Mouse (Mus musculus) embryonic facial prominence, embryonic 11.5 days (tissue): ENCODE results near the gene Rims3. TPM values are rescaled to one million over a fixed set of nuclear protein-coding genes. Genes with fewer than 3 reads are reported as not detected.
A peak's percentile ranks its signal among the peaks of the same experiment; 100 is the strongest.

Source experiments
- ATAC-seq: fragments of 200-750 bp; cut with Nextera tagmentation; replicated peaks from 2 replicates; pipeline ENCODE4 v1.8.0; 2017; ENCODE audit warnings: low read depth; ENCODE audit not compliant: insufficient number of reproducible peaks, low FRiP score, low TSS enrichment
- DNase-seq: peaks from one replicate; pipeline ENCODE4 v3.0.0-alpha.2; 2015; ENCODE audit warnings: low spot score
- H3K27ac ChIP-seq: fragments of 300-500 bp; sonication (generic); replicated peaks from 2 replicates; pipeline ENCODE4 v1.5.1; 2014; ENCODE audit warnings: mild to moderate bottlenecking, low read depth, low read length, control low read depth
- H3K27me3 ChIP-seq: fragments of 300-500 bp; sonication (generic); 2 replicates; pipeline ENCODE4 v1.6.1; 2014; ENCODE audit warnings: mild to moderate bottlenecking, low read length, moderate library complexity, mixed read lengths; ENCODE audit not compliant: control insufficient read depth, insufficient read depth
- H3K36me3 ChIP-seq: fragments of 300-500 bp; sonication (generic); replicated peaks from 2 replicates; pipeline ENCODE4 v1.6.1; 2014; ENCODE audit warnings: low read depth, mild to moderate bottlenecking, low read length, moderate library complexity, mixed read lengths; ENCODE audit not compliant: control insufficient read depth, insufficient read depth
- H3K4me1 ChIP-seq: fragments of 300-500 bp; sonication (generic); 2 replicates; pipeline ENCODE4 v1.6.1; 2014; ENCODE audit warnings: low read length, mixed read lengths; ENCODE audit not compliant: control insufficient read depth, insufficient read depth
- H3K4me2 ChIP-seq: fragments of 300-500 bp; sonication (generic); 2 replicates; pipeline ENCODE4 v1.6.1; 2014; ENCODE audit warnings: low read depth, mild to moderate bottlenecking, control low read depth, low read length, moderate library complexity
- H3K4me3 ChIP-seq: fragments of 300-500 bp; sonication (generic); 2 replicates; pipeline ENCODE4 v1.5.1; 2014; ENCODE audit warnings: low read depth, low read length, control low read depth
- H3K9ac ChIP-seq: fragments of 300-500 bp; sonication (generic); replicated peaks from 2 replicates; pipeline ENCODE4 v1.6.1; 2014; ENCODE audit warnings: mild to moderate bottlenecking, control low read depth, low read length
- H3K9me3 ChIP-seq: fragments of 300-500 bp; sonication (generic); replicated peaks from 2 replicates; pipeline ENCODE4 v1.6.1; 2016; ENCODE audit warnings: mild to moderate bottlenecking, low read length, inconsistent platforms, mixed read lengths; ENCODE audit not compliant: control insufficient read depth
- WGBS: fragments of 180-500 bp; shearing (Covaris S2); extraction: QIAGEN DNeasy Blood & Tissue Kit; methylation state at CpG from one replicate; pipeline ENCODE4 v1.1.7; 2014; 5-methylcytosine and 5-hydroxymethylcytosine counted together
- polyA plus RNA-seq: library from polyadenylated mRNA; unstranded; fragments of >200 nt; fragmentation: Nextera tagmentation; extraction: Ambion mirVana; gene quantifications from 2 replicates; pipeline ENCODE4 v1.2.1, GENCODE M21; 2014

Gene Rims3
- polyA plus RNA-seq, 1 experiment from 2014 or later: 1.8 TPM

- ATAC-seq (no peak), DNase-seq (no peak)
- Histone ChIP-seq H3K9me3 (no peaks in the 10 kb centered on the region), H3K4me3 (no peak within 1 kb of the TSS), H3K4me1 (no peaks in the 10 kb centered on the region), H3K27me3 (no peaks in the 10 kb centered on the region), H3K4me2 (no peak within 1 kb of the TSS), H3K9ac (no peak within 1 kb of the TSS), H3K27ac (no peak within 1 kb of the TSS), H3K36me3 (no peaks in the 10 kb centered on the region)
- WGBS: 85% methylated on average over 4 of the region's 4 CpGs
Measured at GRCm38 (mm10) chr4:120831472-120831871, 23.1 kb upstream of the Rims3 start, which contains the start of gene Nfyc. Gene Nfyc, minus strand, starts transcription at chr4:120831572.

DNA sequence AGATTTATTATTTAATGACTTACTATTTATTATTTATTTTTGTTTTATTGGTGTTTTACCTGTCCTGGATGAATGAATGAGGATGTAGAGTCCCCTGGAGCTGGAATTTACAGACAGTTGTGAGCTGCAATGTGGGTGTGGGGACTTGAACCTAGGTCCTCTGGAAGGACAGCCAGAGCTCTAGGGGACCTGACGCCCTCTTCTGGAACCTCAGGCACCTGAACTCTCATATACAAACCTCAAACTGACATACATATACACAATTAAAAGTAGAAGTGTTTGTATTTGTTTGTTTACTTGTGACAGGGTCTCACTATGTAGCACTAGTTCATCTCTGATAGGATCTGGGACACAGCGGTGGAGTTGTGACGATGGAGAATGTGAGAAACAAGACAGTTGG lies 13.3 kb upstream of the Rims3 start:
- ATAC-seq: no peak

DNA sequence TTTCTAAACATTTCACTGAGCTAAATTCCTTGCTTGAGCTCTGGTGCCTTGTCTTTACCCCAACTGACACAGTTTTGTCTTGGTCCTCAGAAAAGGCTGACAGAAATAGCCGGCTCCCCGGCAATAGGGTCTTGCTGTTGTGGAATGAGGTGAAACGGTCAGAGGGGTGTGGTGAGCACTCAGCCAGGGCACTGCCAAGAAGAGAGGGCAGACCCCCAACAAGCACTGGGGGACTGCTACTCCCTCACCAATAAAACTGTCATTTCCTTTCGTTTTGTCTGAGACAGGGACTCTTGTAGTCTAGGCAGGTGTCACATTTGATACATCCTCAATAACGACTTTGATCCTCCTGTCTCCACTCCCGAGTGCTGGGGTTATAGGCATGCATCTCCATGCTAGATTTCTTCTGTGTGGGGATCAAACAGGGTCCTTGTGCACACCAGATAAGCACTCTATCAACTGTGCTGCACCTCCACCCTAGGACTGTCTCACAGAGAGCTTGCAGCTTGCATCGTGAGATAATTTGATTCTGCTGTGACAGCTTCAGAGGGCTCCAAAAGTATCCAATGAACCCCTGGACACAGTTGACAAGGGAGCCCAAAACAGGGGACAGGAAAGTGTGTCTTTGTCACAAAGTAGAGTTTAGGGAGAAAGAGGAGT lies 10.1 kb upstream of the Rims3 start:
- H3K27ac ChIP-seq: no peak overlapping the region
- H3K9ac ChIP-seq: no peak overlapping the region
- no peaks in the 10 kb centered on the region for H3K9me3 ChIP-seq
- DNase-seq (no peak), ATAC-seq (no peak)
- H3K4me1 ChIP-seq: no peaks in the 10 kb centered on the region
- no peak overlapping the region for H3K4me3 ChIP-seq
- H3K27me3 ChIP-seq: no peaks in the 10 kb centered on the region
- no peak overlapping the region for H3K4me2 ChIP-seq
- 65% methylated on average over 7 of the region's 7 CpGs for WGBS
- no peaks in the 10 kb centered on the region for H3K36me3 ChIP-seq

More for the DNA sequence above, 13.3 kb upstream of the Rims3 start:
- no peak overlapping the region for H3K27ac ChIP-seq
- no peaks in the 10 kb centered on the region for H3K4me1 ChIP-seq
- DNase-seq: no peak
- no peak overlapping the region for H3K9ac ChIP-seq
- H3K27me3 ChIP-seq: no peaks in the 10 kb centered on the region
- H3K4me3 ChIP-seq: no peak overlapping the region
- WGBS: 85% methylated on average over 3 of the region's 3 CpGs
- no peak overlapping the region for H3K4me2 ChIP-seq
- H3K36me3 ChIP-seq: no peaks in the 10 kb centered on the region
- no peaks in the 10 kb centered on the region for H3K9me3 ChIP-seq

GRCm38 (mm10) chr4:120845098-120845497 lies 9.5 kb upstream of the Rims3 start:
- 73% methylated on average over 4 of the region's 4 CpGs for WGBS

DNA sequence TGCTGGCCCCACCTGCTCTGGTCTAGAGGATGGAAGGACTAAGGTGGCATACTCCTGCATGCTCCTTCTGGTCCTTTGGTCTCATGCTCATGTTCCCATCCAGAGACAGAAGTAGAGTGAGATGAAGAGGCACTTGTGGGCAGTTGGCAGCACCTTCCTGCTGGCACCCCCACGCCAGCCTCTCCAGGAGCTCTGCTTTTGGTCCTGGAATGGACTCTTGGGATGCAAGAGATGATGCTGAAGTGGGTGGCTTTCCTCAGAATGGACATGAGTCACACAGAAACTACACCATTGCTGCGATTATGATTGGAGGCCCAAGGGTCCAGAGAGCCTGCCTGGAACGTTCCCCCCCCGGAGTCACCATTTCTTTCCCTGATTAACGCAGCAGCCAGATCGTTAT lies 5.7 kb upstream of the Rims3 start:
- H3K27ac ChIP-seq: no peak overlapping the region
- DNase-seq: no peak
- H3K4me3 ChIP-seq: no peak overlapping the region
- H3K9me3 ChIP-seq: no peaks in the 10 kb centered on the region
- H3K4me1 ChIP-seq: no peaks in the 10 kb centered on the region
- no peak for ATAC-seq
- WGBS: 83% methylated on average over 6 of the region's 6 CpGs
- H3K9ac ChIP-seq: no peak overlapping the region
- no peaks in the 10 kb centered on the region for H3K27me3 ChIP-seq
- H3K36me3 ChIP-seq: no peaks in the 10 kb centered on the region
- no peak overlapping the region for H3K4me2 ChIP-seq

More at GRCm38 (mm10) chr4:120845098-120845497, 9.5 kb upstream of the Rims3 start:
- no peak overlapping the region for H3K9ac ChIP-seq
- no peak overlapping the region for H3K4me2 ChIP-seq
- ATAC-seq (no peak), DNase-seq (no peak)
- no peaks in the 10 kb centered on the region for H3K27me3 ChIP-seq
- no peak overlapping the region for H3K4me3 ChIP-seq
- no peaks in the 10 kb centered on the region for H3K9me3 ChIP-seq
- H3K36me3 ChIP-seq: no peaks in the 10 kb centered on the region
- H3K27ac ChIP-seq: no peak overlapping the region
- no peaks in the 10 kb centered on the region for H3K4me1 ChIP-seq

DNA sequence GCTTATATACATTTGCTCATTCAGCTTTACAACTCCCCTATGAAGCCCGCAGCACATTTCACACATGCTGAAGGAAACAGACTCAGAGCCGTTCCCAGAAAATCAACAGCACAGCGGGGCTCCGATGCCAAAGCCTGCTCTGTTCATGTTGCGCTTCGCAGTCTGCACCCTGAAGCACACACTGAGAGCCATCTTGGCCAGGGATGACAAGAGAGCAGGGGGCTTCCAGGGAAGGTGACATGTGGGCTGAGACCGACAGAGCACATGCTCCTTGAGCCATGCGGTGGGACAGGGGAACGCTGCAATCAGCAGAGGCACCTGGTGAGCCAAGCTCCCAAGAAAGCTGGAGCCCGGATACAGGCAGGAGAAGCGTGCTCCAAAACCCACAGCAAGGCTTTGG lies 5.2 kb upstream of the Rims3 start:
- H3K9me3 ChIP-seq: no peaks in the 10 kb centered on the region
- no peak overlapping the region for H3K4me3 ChIP-seq
- no peak overlapping the region for H3K9ac ChIP-seq
- WGBS: 71% methylated on average over 11 of the region's 11 CpGs
- DNase-seq (no peak), ATAC-seq (no peak)
- no peaks in the 10 kb centered on the region for H3K36me3 ChIP-seq
- H3K4me2 ChIP-seq: no peak overlapping the region
- no peak overlapping the region for H3K27ac ChIP-seq
- H3K27me3 ChIP-seq: peaks cover 3% of the 10 kb centered on the region
- H3K4me1 ChIP-seq: no peaks in the 10 kb centered on the region

GRCm38 (mm10) chr4:120850946-120851345 lies 3.7 kb upstream of the Rims3 start:
- ATAC-seq: no peak

DNA sequence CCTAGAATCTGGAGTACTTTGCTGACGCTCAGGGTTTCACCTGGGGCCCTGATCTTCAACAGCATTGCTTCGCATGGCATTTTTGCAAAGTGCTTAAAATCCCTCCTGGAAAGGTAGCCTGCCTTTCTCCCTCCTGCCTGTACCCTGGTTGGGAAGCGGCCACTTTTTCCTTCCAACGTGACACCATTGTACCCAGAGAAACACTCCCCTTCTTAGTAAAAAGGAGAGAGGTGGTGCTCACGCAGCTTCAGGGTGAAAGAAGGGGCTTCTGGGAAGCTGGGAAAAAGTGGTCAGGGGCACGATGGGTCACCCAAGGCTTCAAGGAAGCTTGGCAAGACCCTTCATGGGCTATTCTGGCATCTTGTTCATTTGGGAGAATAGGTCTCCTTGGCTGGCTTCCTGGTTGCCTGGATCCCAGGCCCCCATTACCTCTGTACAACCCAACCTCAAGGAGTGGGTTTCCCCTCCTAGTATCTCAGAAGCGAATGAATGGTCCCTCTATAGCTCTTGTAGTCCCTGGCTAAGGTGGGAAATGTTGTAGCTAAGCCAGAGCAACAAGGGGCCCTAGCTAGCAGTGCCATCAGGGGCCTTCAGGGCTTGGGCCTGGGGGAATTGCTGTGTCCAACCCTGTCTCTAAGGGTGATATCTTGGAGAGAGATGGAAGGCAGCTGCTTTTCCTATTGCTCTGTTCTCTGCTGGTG lies 894 bp downstream of the Rims3 start:
- ATAC-seq (no peak), DNase-seq (no peak)
- Histone ChIP-seq H3K9me3 (no peaks in the 10 kb centered on the region), H3K27me3 (peaks cover 20% of the 10 kb centered on the region), H3K4me1 (no peaks in the 10 kb centered on the region), H3K4me2 (peak overlapping the region; percentile 96), H3K4me3 (peak overlapping the region; percentile 54), H3K36me3 (no peaks in the 10 kb centered on the region), H3K9ac (no peak overlapping the region), H3K27ac (no peak overlapping the region)
- 17% methylated on average over 7 of the region's 7 CpGs for WGBS

More at GRCm38 (mm10) chr4:120850946-120851345, 3.7 kb upstream of the Rims3 start:
- peak; percentile 83 for DNase-seq
- H3K4me2 ChIP-seq: no peak overlapping the region
- peaks cover 18% of the 10 kb centered on the region for H3K27me3 ChIP-seq
- H3K9ac ChIP-seq: no peak overlapping the region
- H3K4me3 ChIP-seq: no peak overlapping the region
- 5% methylated on average over 10 of the region's 10 CpGs for WGBS
- H3K27ac ChIP-seq: no peak overlapping the region
- H3K4me1 ChIP-seq: no peaks in the 10 kb centered on the region
- no peaks in the 10 kb centered on the region for H3K36me3 ChIP-seq
- H3K9me3 ChIP-seq: no peaks in the 10 kb centered on the region
